Mouse (Mus musculus) myocyte (in vitro differentiated cells): Measurements from ENCODE around the gene Olfr374. TPM values are rescaled to one million over a fixed set of nuclear protein-coding genes. Genes with fewer than 3 reads are reported as not detected.
"Not testable (repeated sequence)": the region's sequence is repeated elsewhere in the genome, so short reads cannot be mapped to it uniquely, and the experiment has no call there.

ENCODE experiments used
- H3K27me3 ChIP-seq: one replicate; pipeline ENCODE4 v1.6.1; 2011; ENCODE audit not compliant: control insufficient read depth, insufficient read depth, insufficient read length
- H3K36me3 ChIP-seq: one replicate; pipeline ENCODE4 v1.6.1; 2011; ENCODE audit not compliant: control insufficient read depth, insufficient read depth
- H3K4me2 ChIP-seq: one replicate; pipeline ENCODE4 v1.6.1; 2011; ENCODE audit warnings: low read depth, control low read depth
- H3K4me3 ChIP-seq: one replicate; pipeline ENCODE4 v1.5.1; 2011; ENCODE audit warnings: mild to moderate bottlenecking, control low read depth, moderate library complexity
- H3K79me2 ChIP-seq: one replicate; pipeline ENCODE4 v1.6.1; 2011; ENCODE audit not compliant: control insufficient read depth, insufficient read depth
- H3ac ChIP-seq: one replicate; pipeline ENCODE4 v1.6.1; 2011; ENCODE audit not compliant: control insufficient read depth, insufficient read length
- CEBPB ChIP-seq: IDR thresholded peaks from 2 replicates; pipeline ENCODE4 v1.6.1; 2011; ENCODE audit warnings: mild to moderate bottlenecking, moderate library complexity; ENCODE audit not compliant: poor library complexity, insufficient read depth, severe bottlenecking
- E2F4 ChIP-seq: IDR thresholded peaks from one replicate; pipeline ENCODE4 v1.6.1; 2011; ENCODE audit warnings: mild to moderate bottlenecking, control low read depth, moderate library complexity; ENCODE audit not compliant: insufficient read depth
- MAX ChIP-seq: IDR thresholded peaks from one replicate; pipeline ENCODE4 v1.6.1; 2011; ENCODE audit warnings: low read depth, mild to moderate bottlenecking, control low read depth
- MYOD1 ChIP-seq, 3 experiments: IDR thresholded peaks; one replicate each; pipeline ENCODE4 v1.6.1; 2011; ENCODE audit warnings: control low read depth in 2 of 3, low read depth in 2 of 3, mild to moderate bottlenecking in 2 of 3, moderate library complexity in 1 of 3; ENCODE audit not compliant: insufficient read length in 2 of 3, control insufficient read depth in 1 of 3
- MYOG ChIP-seq, 3 experiments: IDR thresholded peaks; one replicate each; pipeline ENCODE4 v1.6.1; 2011; ENCODE audit warnings: control low read depth in 2 of 3, low read depth in 2 of 3, mild to moderate bottlenecking in 2 of 3; ENCODE audit not compliant: insufficient read length in 2 of 3, control insufficient read depth in 1 of 3, insufficient read depth in 1 of 3
- POLR2A ChIP-seq: IDR thresholded peaks from one replicate; pipeline ENCODE4 v1.6.1; 2011; ENCODE audit warnings: low read depth, mild to moderate bottlenecking, control low read depth, moderate library complexity; ENCODE audit not compliant: insufficient read length
- POLR2AphosphoS2 ChIP-seq: IDR thresholded peaks from one replicate; pipeline ENCODE4 v1.6.1; 2011; ENCODE audit warnings: low read depth, control low read depth; ENCODE audit not compliant: insufficient read length
- REST ChIP-seq: IDR thresholded peaks from one replicate; pipeline ENCODE4 v1.6.1; 2011; ENCODE audit warnings: mild to moderate bottlenecking, control low read depth, moderate library complexity; ENCODE audit not compliant: insufficient read depth, insufficient read length
- SRF ChIP-seq: IDR thresholded peaks from one replicate; pipeline ENCODE4 v1.6.1; 2011; ENCODE audit warnings: low read depth; ENCODE audit not compliant: control insufficient read depth, insufficient read length
- TCF12 ChIP-seq: IDR thresholded peaks from one replicate; pipeline ENCODE4 v1.6.1; 2011; ENCODE audit warnings: mild to moderate bottlenecking, control low read depth; ENCODE audit not compliant: poor library complexity, insufficient read depth, severe bottlenecking
- TCF3 ChIP-seq: IDR thresholded peaks from one replicate; pipeline ENCODE4 v1.6.1; 2011; ENCODE audit warnings: low read depth, control low read depth; ENCODE audit not compliant: insufficient read length
- USF1 ChIP-seq: IDR thresholded peaks from one replicate; pipeline ENCODE4 v1.6.1; 2011; ENCODE audit warnings: low read depth, mild to moderate bottlenecking, control low read depth, moderate library complexity
- polyA plus RNA-seq: library from polyadenylated mRNA; unstranded; fragments of >200 nt; fragmentation: generic; extraction: Trizol; gene quantifications from one replicate; pipeline ENCODE4 v1.2.1, GENCODE M21; 2012; ENCODE audit warnings: missing spikeins

The Olfr374 gene
- not detected for polyA plus RNA-seq

DNA sequence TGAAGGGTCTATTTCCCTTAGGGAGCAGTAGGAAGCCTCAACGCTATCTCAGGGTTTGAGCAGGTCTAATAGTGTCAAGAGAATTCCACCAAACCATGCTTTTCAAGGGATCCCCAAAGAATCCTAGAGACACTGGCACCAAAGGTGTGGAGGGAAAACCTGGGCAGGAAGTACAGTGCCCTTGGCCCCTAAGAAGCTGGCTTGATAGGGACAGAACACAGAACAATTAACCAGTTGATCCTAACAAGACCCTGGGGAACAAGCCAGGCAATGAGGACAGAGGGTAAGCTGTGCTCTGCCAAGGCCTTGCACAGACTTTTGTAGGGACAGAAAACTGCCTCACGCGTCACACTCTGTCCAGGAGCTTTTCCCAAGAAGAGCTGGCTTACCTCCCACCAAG is at the start of gene Olfr374:
TSS of gene Olfr374 (plus strand) at position 301 of the 400 bp plus-strand sequence.
- no peak within 1 kb of the TSS for H3K4me3 ChIP-seq
- H3K36me3 ChIP-seq, result no peaks in the 10 kb centered on the region
- no peak within 1 kb of the TSS for H3ac ChIP-seq
- H3K4me2 ChIP-seq, result no peak within 1 kb of the TSS
- no peaks in the 10 kb centered on the region for H3K27me3 ChIP-seq
- no peak for TF ChIP-seq SRF
- TF ChIP-seq POLR2A, result no peak
- TF ChIP-seq MYOD1 (IDR thresholded peaks at IDR 0.05; ENCODE audit: control insufficient read depth in 1 of 3, insufficient read length in 2 of 3, low read depth in 2 of 3), result no peak
- no peak for TF ChIP-seq MAX
- no peak for TF ChIP-seq USF1
- TF ChIP-seq MYOG (IDR thresholded peaks at IDR 0.05; ENCODE audit: control insufficient read depth in 1 of 3, insufficient read depth in 1 of 3, insufficient read length in 2 of 3, low read depth in 2 of 3), result no peak
- no peak for TF ChIP-seq TCF12
- TF ChIP-seq CEBPB, result no peak
- no peak for TF ChIP-seq POLR2AphosphoS2
- no peak for TF ChIP-seq REST
- TF ChIP-seq E2F4, result no peak
- TF ChIP-seq TCF3, result no peak
- no peaks in the 10 kb centered on the region for H3K79me2 ChIP-seq

DNA sequence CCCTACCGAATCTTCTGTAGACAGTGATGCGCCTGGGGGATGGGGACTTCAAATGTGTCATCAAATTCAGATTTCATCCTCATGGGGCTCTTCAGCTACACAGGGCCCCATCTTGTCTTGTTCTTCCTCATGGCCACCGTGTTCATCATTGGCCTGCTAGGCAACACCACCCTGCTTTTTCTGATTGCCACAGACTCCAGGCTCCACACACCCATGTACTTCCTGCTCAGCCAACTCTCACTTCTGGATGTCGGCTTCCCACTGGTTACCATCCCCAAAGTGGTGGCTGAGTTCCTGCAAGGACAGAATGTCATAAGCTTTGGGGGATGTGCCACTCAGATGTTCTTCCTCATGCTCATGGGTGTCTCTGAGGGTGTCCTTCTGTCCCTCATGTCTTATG is 49.2 kb upstream of the Olfr374 start:
- not testable (repeated sequence) for H3K79me2 ChIP-seq, H3K4me3 ChIP-seq, H3ac ChIP-seq, H3K36me3 ChIP-seq, H3K27me3 ChIP-seq, H3K4me2 ChIP-seq

- H3ac ChIP-seq, H3K4me2 ChIP-seq, H3K27me3 ChIP-seq, H3K36me3 ChIP-seq, H3K4me3 ChIP-seq, H3K79me2 ChIP-seq: not testable (repeated sequence)
Observed at GRCm38 (mm10) chr8:72066819-72067399, 39.9 kb upstream of the Olfr374 start.

DNA sequence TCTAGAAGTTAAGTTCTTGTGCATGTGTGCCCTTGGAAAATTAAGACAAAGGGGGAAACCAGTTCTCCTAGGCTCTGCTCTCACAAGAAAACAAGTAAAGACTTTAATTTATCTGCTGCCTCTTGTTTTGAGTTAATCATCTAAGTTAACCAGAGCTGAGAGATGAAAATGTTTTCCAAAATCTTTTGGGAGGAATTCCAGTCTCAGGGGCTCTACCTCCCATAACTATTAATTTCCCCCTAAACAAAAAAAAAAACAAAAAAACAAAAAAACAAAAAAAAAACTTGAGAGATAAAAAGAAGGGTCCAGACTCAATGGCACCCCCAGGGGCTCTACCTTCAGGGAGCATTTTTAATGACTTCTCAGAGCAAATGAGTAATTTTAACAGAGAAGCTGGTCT is 24.0 kb upstream of the Olfr374 start, which contains the start of gene Olfr373:
TSS of gene Olfr373 (plus strand) at position 301 of the 400 bp plus-strand sequence.
- H3ac ChIP-seq, H3K4me3 ChIP-seq, H3K27me3 ChIP-seq, H3K79me2 ChIP-seq, H3K4me2 ChIP-seq, H3K36me3 ChIP-seq: not testable (repeated sequence)

DNA sequence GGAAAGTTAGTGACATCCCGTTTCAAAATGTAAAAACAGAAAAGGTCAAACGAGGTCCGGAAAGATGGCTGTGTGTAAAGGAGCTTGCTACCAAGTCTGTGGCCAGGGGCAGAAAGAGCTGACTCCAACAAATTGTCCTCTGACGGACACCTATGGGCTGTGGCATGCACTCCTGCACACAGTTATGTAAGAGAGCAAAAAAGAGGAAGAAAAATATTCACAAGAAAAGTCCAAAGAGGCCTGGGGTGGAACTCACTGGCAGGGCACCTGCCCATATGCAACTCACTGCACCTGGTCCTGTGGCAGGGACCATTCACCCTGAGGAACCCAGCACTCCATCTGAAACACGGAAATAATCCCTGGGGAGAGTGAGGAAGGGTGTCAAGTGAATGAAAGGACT is 22.1 kb upstream of the Olfr374 start:
- Histone ChIP-seq H3K4me2 (no peak overlapping the region), H3ac (no peak overlapping the region), H3K27me3 (no peaks in the 10 kb centered on the region), H3K36me3 (no peaks in the 10 kb centered on the region), H3K4me3 (no peak overlapping the region), H3K79me2 (no peaks in the 10 kb centered on the region)
- TF ChIP-seq SRF (no peak), MAX (no peak)

DNA sequence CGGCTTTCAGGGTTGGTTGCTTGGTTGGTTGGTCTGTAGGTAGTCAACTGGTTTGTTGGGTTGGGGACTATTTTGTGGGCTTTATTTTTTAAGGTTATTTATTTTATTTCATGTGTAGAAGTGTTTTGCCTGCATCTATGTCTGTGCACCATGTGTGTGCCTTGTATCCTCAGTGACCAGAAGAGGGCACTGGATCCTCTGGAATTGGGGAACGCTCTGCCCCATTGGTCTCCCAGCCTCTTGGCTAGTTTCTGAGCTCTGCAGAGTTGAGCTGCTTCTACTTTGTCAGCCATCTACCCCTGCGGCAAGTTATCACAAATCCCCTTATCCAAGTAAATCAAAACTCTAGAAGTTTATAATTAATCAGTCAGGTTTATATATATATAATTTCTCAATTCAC is 19.2 kb upstream of the Olfr374 start:
- H3K79me2 ChIP-seq, H3K36me3 ChIP-seq, H3K4me3 ChIP-seq, H3ac ChIP-seq, H3K4me2 ChIP-seq, H3K27me3 ChIP-seq: not testable (repeated sequence)

- not testable (repeated sequence) for H3K4me2 ChIP-seq, H3K36me3 ChIP-seq, H3K79me2 ChIP-seq, H3K4me3 ChIP-seq, H3K27me3 ChIP-seq, H3ac ChIP-seq
Observed at GRCm38 (mm10) chr8:72096721-72097120, 10.1 kb upstream of the Olfr374 start.

- H3ac ChIP-seq, H3K4me3 ChIP-seq, H3K36me3 ChIP-seq, H3K4me2 ChIP-seq, H3K27me3 ChIP-seq, H3K79me2 ChIP-seq: not testable (repeated sequence)
Observed at GRCm38 (mm10) chr8:72099377-72100103, 7.3 kb upstream of the Olfr374 start.
